Mouse (Mus musculus): ENCODE results near the gene C1ql4. TPM values are rescaled to one million over a fixed set of nuclear protein-coding genes. Genes with fewer than 3 reads are reported as not detected.
A peak's percentile ranks its signal among the peaks of the same experiment; 100 is the strongest.

C1ql4 gene
- polyA plus RNA-seq, 1 experiment from 2014 or later = not detected

GRCm38 (mm10) chr15:99097840-99098492 lies 10.3 kb upstream of the C1ql4 start:
- Histone ChIP-seq H3K9me3 (replicated peaks) (no peaks in the 10 kb centered on the region), H3K27ac (no peak overlapping the region), H3K36me3 (no peaks in the 10 kb centered on the region; the same call in 1 of the 2 replicates), H3K4me2 (peak overlapping the region; percentile 57), H3K27me3 (peaks cover 86% of the 10 kb centered on the region), H3K4me3 (replicated peaks) (peak overlapping the region; percentile 39), H3K4me1 (replicated peaks) (peaks cover 36% of the 10 kb centered on the region), H3K9ac (no peak overlapping the region)
- DNase-seq (no peak), ATAC-seq (ENCODE audit: low read depth) (no peak)
- 2% methylated on average over 39 of the region's 39 CpGs for WGBS (ENCODE audit: insufficient replicate concordance)

- peak overlapping the region; percentile 33; the same call in 1 of the 2 replicates for H3K9ac ChIP-seq
- H3K4me1 ChIP-seq (replicated peaks) = peaks cover 36% of the 10 kb centered on the region
- no peaks in the 10 kb centered on the region; the same call in 1 of the 2 replicates for H3K36me3 ChIP-seq
- H3K27ac ChIP-seq = no peak overlapping the region
- peak overlapping the region; percentile 57 for H3K4me2 ChIP-seq
- peak overlapping the region; percentile 39 for H3K4me3 ChIP-seq (replicated peaks)
- WGBS (ENCODE audit: insufficient replicate concordance) = under 1% methylated on average over 56 of the region's 58 CpGs
- H3K9me3 ChIP-seq (replicated peaks) = no peaks in the 10 kb centered on the region
- peaks cover 96% of the 10 kb centered on the region for H3K27me3 ChIP-seq
- ATAC-seq (ENCODE audit: low read depth) (no peak), DNase-seq (no peak)
These were observed 9.3 kb upstream of the C1ql4 start for GRCm38 (mm10) chr15:99096831-99097500.

GRCm38 (mm10) chr15:99096061-99096793 lies 8.6 kb upstream of the C1ql4 start:
- Histone ChIP-seq H3K27me3 (peaks cover 99% of the 10 kb centered on the region), H3K9ac (peak overlapping the region; percentile 33; the same call in 1 of the 2 replicates), H3K27ac (no peak overlapping the region), H3K4me2 (peak overlapping the region; percentile 57), H3K36me3 (no peaks in the 10 kb centered on the region; the same call in 1 of the 2 replicates), H3K4me3 (replicated peaks) (peak overlapping the region; percentile 39), H3K4me1 (replicated peaks) (peaks cover 36% of the 10 kb centered on the region), H3K9me3 (replicated peaks) (no peaks in the 10 kb centered on the region)
- DNase-seq (no peak), ATAC-seq (ENCODE audit: low read depth) (no peak)
- WGBS (ENCODE audit: insufficient replicate concordance) = 6% methylated on average over 24 of the region's 24 CpGs

GRCm38 (mm10) chr15:99095356-99095755 lies 7.7 kb upstream of the C1ql4 start:
- ATAC-seq (ENCODE audit: low read depth) = no peak
- WGBS (ENCODE audit: insufficient replicate concordance) = 10% methylated on average over 6 of the region's 6 CpGs
- Histone ChIP-seq H3K9me3 (replicated peaks) (no peaks in the 10 kb centered on the region), H3K27ac (no peak overlapping the region), H3K4me1 (replicated peaks) (peaks cover 36% of the 10 kb centered on the region), H3K27me3 (peaks cover 100% of the 10 kb centered on the region), H3K4me2 (no peak overlapping the region), H3K36me3 (no peaks in the 10 kb centered on the region), H3K4me3 (replicated peaks) (no peak overlapping the region), H3K9ac (no peak overlapping the region)
- DNase-seq = no peak

- 4% methylated on average over 27 of the region's 27 CpGs for WGBS (ENCODE audit: insufficient replicate concordance)
- peaks cover 36% of the 10 kb centered on the region for H3K4me1 ChIP-seq (replicated peaks)
- no peak for DNase-seq
These were observed 7.1 kb upstream of the C1ql4 start for GRCm38 (mm10) chr15:99094631-99095270.

GRCm38 (mm10) chr15:99093291-99094258 lies 6.0 kb upstream of the C1ql4 start:
- Histone ChIP-seq H3K4me1 (replicated peaks) (peaks cover 37% of the 10 kb centered on the region), H3K4me3 (replicated peaks) (peak overlapping the region; percentile 44), H3K36me3 (no peaks in the 10 kb centered on the region), H3K27ac (no peak overlapping the region), H3K9ac (no peak overlapping the region; the same call in 1 of the 2 replicates), H3K27me3 (peaks cover 100% of the 10 kb centered on the region), H3K4me2 (peak overlapping the region; percentile 63), H3K9me3 (replicated peaks) (no peaks in the 10 kb centered on the region)
- no peak for DNase-seq
- no peak for ATAC-seq (ENCODE audit: low read depth)
- 1% methylated on average over 56 of the region's 56 CpGs for WGBS (ENCODE audit: insufficient replicate concordance)

More at GRCm38 (mm10) chr15:99094631-99095270, 7.1 kb upstream of the C1ql4 start:
- no peaks in the 10 kb centered on the region for H3K36me3 ChIP-seq
- no peaks in the 10 kb centered on the region for H3K9me3 ChIP-seq (replicated peaks)
- no peak overlapping the region for H3K4me2 ChIP-seq
- H3K4me3 ChIP-seq (replicated peaks) = no peak overlapping the region
- ATAC-seq (ENCODE audit: low read depth) = no peak
- H3K27ac ChIP-seq = no peak overlapping the region
- no peak overlapping the region for H3K9ac ChIP-seq
- peaks cover 100% of the 10 kb centered on the region for H3K27me3 ChIP-seq

GRCm38 (mm10) chr15:99092870-99093269 lies 5.3 kb upstream of the C1ql4 start, which contains the start of gene Dnajc22:
TSS of gene Dnajc22 (plus strand) at chr15:99093170.
- no peak within 1 kb of the TSS; the same call in 1 of the 2 replicates for H3K9ac ChIP-seq
- no peak for ATAC-seq (ENCODE audit: low read depth)
- H3K27me3 ChIP-seq = peaks cover 100% of the 10 kb centered on the region
- peak within 1 kb of the TSS; percentile 63 for H3K4me2 ChIP-seq
- no peaks in the 10 kb centered on the region for H3K9me3 ChIP-seq (replicated peaks)
- no peak for DNase-seq
- H3K4me1 ChIP-seq (replicated peaks) = peaks cover 37% of the 10 kb centered on the region
- no peak within 1 kb of the TSS for H3K27ac ChIP-seq
- no peaks in the 10 kb centered on the region for H3K36me3 ChIP-seq
- H3K4me3 ChIP-seq (replicated peaks) = peak within 1 kb of the TSS; percentile 44
- WGBS (ENCODE audit: insufficient replicate concordance) = 50% methylated on average over 8 of the region's 8 CpGs

- 0 out of 2 replicates have a peak overlapping the region, but pooled peaks have one; percentile 6 for H3K4me3 ChIP-seq (replicated peaks)
- peaks cover 33% of the 10 kb centered on the region for H3K4me1 ChIP-seq (replicated peaks)
- no peak overlapping the region for H3K27ac ChIP-seq
- no peak for DNase-seq
- no peak overlapping the region for H3K9ac ChIP-seq
- H3K4me2 ChIP-seq = peak overlapping the region; percentile 44
- no peaks in the 10 kb centered on the region for H3K36me3 ChIP-seq
- H3K27me3 ChIP-seq = peaks cover 99% of the 10 kb centered on the region
- WGBS (ENCODE audit: insufficient replicate concordance) = 10% methylated on average over 14 of the region's 14 CpGs
- 0 out of 2 replicates have a peak, but pooled peaks have one; percentile 17 for ATAC-seq (ENCODE audit: low read depth)
- no peaks in the 10 kb centered on the region for H3K9me3 ChIP-seq (replicated peaks)
These were observed 1.5 kb upstream of the C1ql4 start for GRCm38 (mm10) chr15:99089069-99089468.

GRCm38 (mm10) chr15:99088292-99088691 lies 675 bp upstream of the C1ql4 start:
- peaks cover 33% of the 10 kb centered on the region for H3K4me1 ChIP-seq (replicated peaks)
- peak overlapping the region; percentile 25 for H3K4me3 ChIP-seq (replicated peaks)
- no peak overlapping the region for H3K27ac ChIP-seq
- DNase-seq (peak; percentile 38), ATAC-seq (ENCODE audit: low read depth) (peak; percentile 46)
- H3K36me3 ChIP-seq = no peaks in the 10 kb centered on the region
- no peaks in the 10 kb centered on the region for H3K9me3 ChIP-seq (replicated peaks)
- peak overlapping the region; percentile 44 for H3K4me2 ChIP-seq
- no peak overlapping the region for H3K9ac ChIP-seq
- under 1% methylated on average over 27 of the region's 27 CpGs for WGBS (ENCODE audit: insufficient replicate concordance)
- peaks cover 99% of the 10 kb centered on the region for H3K27me3 ChIP-seq

- Histone ChIP-seq H3K4me2 (no peak overlapping the region), H3K36me3 (peaks cover 20% of the 10 kb centered on the region), H3K4me3 (replicated peaks) (no peak overlapping the region), H3K9me3 (replicated peaks) (no peaks in the 10 kb centered on the region), H3K4me1 (replicated peaks) (peaks cover 33% of the 10 kb centered on the region), H3K27ac (no peak overlapping the region), H3K27me3 (peaks cover 80% of the 10 kb centered on the region), H3K9ac (no peak overlapping the region)
- no peak for DNase-seq
- no peak for ATAC-seq (ENCODE audit: low read depth)
- 76% methylated on average over 4 of the region's 4 CpGs for WGBS (ENCODE audit: insufficient replicate concordance)
These were observed 1.6 kb downstream of the C1ql4 start for GRCm38 (mm10) chr15:99085997-99086396.

All from liver, embryonic 13.5 days (tissue).